Mouse (Mus musculus) lung, postnatal 4 days (tissue): ENCODE measurements around the gene B4galnt1.
"Not testable (repeated sequence)": the region's sequence is repeated elsewhere in the genome, so short reads cannot be mapped to it uniquely, and the experiment has no call there.

ENCODE experiments used
- DNase-seq, 2 experiments: peaks; one replicate each; pipeline ENCODE4 v3.0.0; 2021

The B4galnt1 gene

GRCm38 (mm10) chr10:127189651-127190381 lies 24.8 kb downstream of the B4galnt1 start, which contains the start of gene Arhgef25:
TSS of gene Arhgef25 (minus strand) at chr10:127190083.
- peak; percentile 69 to 85 for DNase-seq

- no peak for DNase-seq
These were observed 25.6 kb downstream of the B4galnt1 start for GRCm38 (mm10) chr10:127190398-127191190.

GRCm38 (mm10) chr10:127191191-127192056 lies 26.4 kb downstream of the B4galnt1 start:
- DNase-seq = no peak

- DNase-seq = not testable (repeated sequence)
These were observed 27.0 kb downstream of the B4galnt1 start for GRCm38 (mm10) chr10:127192057-127192328.

- no peak for DNase-seq
These were observed 28.0 kb downstream of the B4galnt1 start for GRCm38 (mm10) chr10:127193011-127193410.

- peak; percentile 74 to 80 for DNase-seq
These were observed 29.7 kb downstream of the B4galnt1 start for GRCm38 (mm10) chr10:127194428-127195327.

- peak; percentile 42 to 52 for DNase-seq
These were observed 30.5 kb downstream of the B4galnt1 start, which contains the start of gene Dtx3 for GRCm38 (mm10) chr10:127195328-127196129. TSS of gene Dtx3 (minus strand) at chr10:127195728.

- DNase-seq = peak; percentile 75 to 83
These were observed 31.4 kb downstream of the B4galnt1 start for GRCm38 (mm10) chr10:127196392-127196791.

- DNase-seq = no peak
These were observed 32.1 kb downstream of the B4galnt1 start for GRCm38 (mm10) chr10:127197104-127197503.

GRCm38 (mm10) chr10:127197505-127198110 lies 32.6 kb downstream of the B4galnt1 start:
- DNase-seq = no peak

GRCm38 (mm10) chr10:127198492-127198891 lies 33.5 kb downstream of the B4galnt1 start:
- DNase-seq = no peak

GRCm38 (mm10) chr10:127199068-127199467 lies 34.0 kb downstream of the B4galnt1 start:
- DNase-seq = no peak

GRCm38 (mm10) chr10:127199474-127199873 lies 34.4 kb downstream of the B4galnt1 start:
- no peak for DNase-seq

- no peak for DNase-seq
These were observed 35.3 kb downstream of the B4galnt1 start for GRCm38 (mm10) chr10:127200279-127200678.

GRCm38 (mm10) chr10:127203106-127203505 lies 38.1 kb downstream of the B4galnt1 start:
- no peak for DNase-seq

GRCm38 (mm10) chr10:127204589-127204988 lies 39.6 kb downstream of the B4galnt1 start:
- no peak for DNase-seq

GRCm38 (mm10) chr10:127205373-127205772 lies 40.3 kb downstream of the B4galnt1 start:
- DNase-seq = no peak

GRCm38 (mm10) chr10:127208921-127209320 lies 43.9 kb downstream of the B4galnt1 start:
- DNase-seq = no peak

- no peak for DNase-seq
These were observed 45.0 kb downstream of the B4galnt1 start for GRCm38 (mm10) chr10:127209928-127210570.

- peak in 1 of 2 experiments; percentile 43 for DNase-seq
These were observed 46.0 kb downstream of the B4galnt1 start for GRCm38 (mm10) chr10:127210961-127211405.
